Mouse (Mus musculus) right cerebral cortex, postnatal 25 days (tissue): Measurements from ENCODE around the gene Osm.

Experiments used
- DNase-seq: peaks from one replicate; pipeline ENCODE4 v3.0.0; 2022

Gene Osm

DNA sequence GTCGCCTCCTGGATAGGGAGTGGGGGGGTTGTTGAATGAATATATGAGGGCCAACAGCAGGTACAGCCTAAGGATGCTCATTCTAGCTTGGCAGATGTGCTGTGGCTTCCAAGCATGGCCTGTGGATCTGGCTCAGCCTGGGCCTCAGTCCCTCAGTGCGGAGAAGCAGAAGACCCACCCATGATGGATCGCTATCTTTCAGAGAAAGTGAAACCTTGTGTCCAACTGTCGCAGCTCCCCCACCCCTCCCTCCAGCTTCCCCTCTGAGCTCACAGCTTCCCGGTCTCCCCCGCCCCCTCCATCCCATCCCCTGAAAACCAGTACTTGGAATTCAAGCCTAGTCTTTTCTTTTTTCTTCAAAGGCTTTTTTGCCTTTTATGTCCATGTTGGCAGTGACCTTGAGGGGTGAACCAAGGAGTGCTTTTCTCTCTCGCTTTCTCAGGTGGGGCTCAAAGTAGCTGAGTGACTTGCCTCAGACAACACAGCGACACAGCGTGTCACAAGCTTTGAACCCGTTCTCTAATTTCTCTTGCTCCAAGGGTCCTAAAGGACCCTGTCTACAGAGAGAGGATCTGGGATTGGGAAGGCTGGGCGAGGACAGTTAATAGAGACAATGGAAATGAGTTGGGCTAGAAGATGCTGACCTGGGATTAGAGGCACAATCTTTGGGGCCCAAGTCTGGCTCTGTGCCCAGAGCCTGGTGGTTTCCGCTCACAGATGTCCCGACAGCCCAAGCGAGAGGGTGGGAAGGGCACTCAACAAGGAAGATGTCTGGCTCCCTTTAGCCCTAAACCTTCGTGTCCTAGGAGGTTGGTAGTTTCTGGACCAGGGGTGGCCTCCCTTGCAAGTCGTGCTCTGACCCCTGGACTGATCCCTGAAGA is at the start of gene Osm:
Gene Osm (plus strand): TSS at position 756 of the 881 bp plus-strand sequence.
- no peak for DNase-seq

GRCm38 (mm10) chr11:4186486-4187317 is 49.5 kb upstream of the Osm start, which contains the start of gene Tbc1d10a:
TSS of gene Tbc1d10a (plus strand) at chr11:4186789.
- DNase-seq = peak; percentile 98

- no peak for DNase-seq
Measured at GRCm38 (mm10) chr11:4187318-4187700, 48.9 kb upstream of the Osm start.

- DNase-seq = no peak
Measured at GRCm38 (mm10) chr11:4189182-4189581, 47.0 kb upstream of the Osm start.

DNA sequence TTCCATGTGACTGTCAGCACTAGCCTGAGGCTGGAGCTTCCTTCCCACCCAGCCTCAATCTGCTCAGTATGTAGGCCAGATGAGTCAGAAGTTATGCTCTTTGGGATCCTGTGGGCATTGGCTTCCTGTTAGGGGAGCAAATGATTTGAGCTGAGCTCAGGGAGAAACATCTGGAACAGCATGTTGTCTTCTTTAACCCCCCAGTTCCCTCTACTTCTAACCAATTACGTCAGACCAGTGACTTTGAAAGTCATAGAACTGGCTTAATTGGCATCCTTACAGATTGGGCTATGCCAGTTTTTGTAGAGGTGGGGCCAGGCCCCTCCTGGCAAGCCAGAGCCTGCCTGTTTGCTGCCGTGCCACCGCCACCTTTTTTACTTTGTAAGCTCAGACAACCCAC is 45.5 kb upstream of the Osm start:
- DNase-seq = no peak

DNA sequence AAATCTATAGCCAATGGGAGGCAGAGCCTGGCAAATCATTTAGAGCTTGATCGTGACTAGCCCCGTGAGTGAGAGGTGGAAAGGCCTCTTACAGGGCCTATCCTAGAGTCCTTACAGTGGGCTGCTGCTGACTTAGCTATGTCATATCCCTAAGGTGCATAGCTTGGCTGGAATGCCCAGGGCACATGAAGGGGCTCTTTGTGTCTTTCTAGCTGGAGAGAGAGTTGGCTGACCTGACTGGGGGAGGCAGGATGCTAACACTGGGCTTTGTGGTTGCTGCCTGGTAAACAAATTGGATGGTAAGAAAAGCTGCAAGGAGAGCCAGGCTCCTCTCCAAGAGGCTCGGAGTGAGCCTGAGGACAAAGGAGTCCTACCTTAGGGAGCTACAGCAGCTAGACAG is 43.5 kb upstream of the Osm start:
- no peak for DNase-seq

- no peak for DNase-seq
Measured at GRCm38 (mm10) chr11:4193420-4193819, 42.8 kb upstream of the Osm start.

- DNase-seq = no peak
Measured at GRCm38 (mm10) chr11:4195597-4196031, 40.6 kb upstream of the Osm start.

GRCm38 (mm10) chr11:4196636-4197035 is 39.6 kb upstream of the Osm start:
- no peak for DNase-seq

DNA sequence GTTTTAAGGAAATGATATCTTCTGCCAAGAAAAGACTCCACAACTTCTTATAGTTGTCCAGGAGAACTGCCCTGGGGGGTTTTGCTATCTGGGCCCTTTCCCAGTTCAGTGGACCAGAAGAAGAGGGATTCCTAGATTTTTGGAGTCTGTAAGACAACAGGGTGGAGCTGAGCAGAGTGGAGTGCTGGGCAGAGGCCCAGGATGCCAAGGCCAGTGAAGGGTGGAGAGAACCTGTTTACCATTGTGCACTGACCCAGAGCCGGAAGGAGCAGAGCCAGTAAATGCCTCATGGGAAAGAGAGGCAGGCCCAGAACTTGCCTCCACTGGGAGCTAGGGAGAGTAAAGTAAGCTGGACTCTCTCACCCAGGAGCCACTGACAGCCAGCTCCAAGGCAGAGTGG is 38.5 kb upstream of the Osm start:
- no peak for DNase-seq

- no peak for DNase-seq
Measured at GRCm38 (mm10) chr11:4201981-4202700, 34.1 kb upstream of the Osm start.

DNA sequence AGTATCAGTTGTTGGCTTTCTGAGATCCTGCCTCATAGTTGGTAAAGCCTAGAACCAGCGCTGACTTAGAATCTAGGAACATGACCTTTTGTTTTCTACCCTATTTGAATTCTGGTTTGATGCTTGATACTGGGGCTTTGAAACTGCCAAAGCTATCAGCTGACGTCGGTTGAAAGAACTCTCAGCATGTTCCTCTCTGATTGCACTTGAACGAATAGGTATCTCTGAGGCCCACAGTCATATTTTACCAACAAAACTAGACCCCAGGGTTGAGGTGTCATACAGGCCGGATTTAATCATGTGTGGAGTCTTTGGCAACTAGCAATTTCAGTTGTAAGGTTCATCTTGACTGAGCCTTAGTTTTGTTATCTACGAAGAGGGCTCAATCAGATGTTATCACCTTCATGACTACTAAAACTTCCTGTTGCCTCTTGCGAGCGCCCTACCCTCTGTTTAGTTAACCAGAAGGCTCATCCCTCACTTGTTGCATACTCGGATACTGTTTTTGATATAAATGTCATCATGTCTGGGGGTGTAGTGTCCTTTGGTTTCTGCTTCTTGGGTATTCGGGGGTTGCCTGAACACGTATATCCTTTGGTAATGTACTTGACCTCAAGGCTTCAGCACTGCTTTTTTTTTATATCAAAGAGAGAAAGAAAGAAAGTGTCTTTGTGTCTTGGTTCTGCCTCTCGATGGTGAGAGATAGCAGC is 33.1 kb upstream of the Osm start:
- DNase-seq = no peak

- no peak for DNase-seq
Measured at GRCm38 (mm10) chr11:4203705-4204074, 32.5 kb upstream of the Osm start.

- DNase-seq = no peak
Measured at GRCm38 (mm10) chr11:4205097-4205655, 31.0 kb upstream of the Osm start.

- no peak for DNase-seq
Measured at GRCm38 (mm10) chr11:4205951-4206350, 30.3 kb upstream of the Osm start.

- no peak for DNase-seq
Measured at GRCm38 (mm10) chr11:4206563-4206962, 29.7 kb upstream of the Osm start.

GRCm38 (mm10) chr11:4207655-4208054 is 28.6 kb upstream of the Osm start:
- DNase-seq = no peak

- DNase-seq = no peak
Measured at GRCm38 (mm10) chr11:4209556-4209955, 26.7 kb upstream of the Osm start.

- no peak for DNase-seq
Measured at GRCm38 (mm10) chr11:4210786-4211185, 25.4 kb upstream of the Osm start.

GRCm38 (mm10) chr11:4213107-4213506 is 23.1 kb upstream of the Osm start:
- DNase-seq = no peak

GRCm38 (mm10) chr11:4214572-4214971 is 21.6 kb upstream of the Osm start:
- no peak for DNase-seq

- no peak for DNase-seq
Measured at GRCm38 (mm10) chr11:4215061-4215460, 21.2 kb upstream of the Osm start.
